Mouse (Mus musculus): ENCODE results near the gene Aen.

GRCm38 (mm10) chr7:78883016-78883725, 12.5 kb upstream of the Aen start:
- TF ChIP-seq CTCF (IDR thresholded peaks at IDR 0.05; ENCODE audit: borderline replicate concordance, insufficient read depth, low read length) (no peak), POLR2A (IDR thresholded peaks at IDR 0.05; ENCODE audit: low read depth, low read length) (no peak)
